Mouse (Mus musculus): ENCODE data around the gene Slc35b2.

Slc35b2 gene

GRCm38 (mm10) chr17:45584939-45585678 is 21.4 kb downstream of the Slc35b2 start:
- DNase-seq (ENCODE audit: low spot score): no peak

GRCm38 (mm10) chr17:45585725-45586448 is 22.2 kb downstream of the Slc35b2 start:
- no peak for DNase-seq (ENCODE audit: low spot score)

- DNase-seq (ENCODE audit: low spot score): no peak
Measured at GRCm38 (mm10) chr17:45586449-45586837, 22.8 kb downstream of the Slc35b2 start.

- DNase-seq (ENCODE audit: low spot score): no peak
Measured at GRCm38 (mm10) chr17:45588370-45588769, 24.7 kb downstream of the Slc35b2 start.

GRCm38 (mm10) chr17:45589236-45589635 is 25.6 kb downstream of the Slc35b2 start:
- DNase-seq (ENCODE audit: low spot score): no peak

- DNase-seq (ENCODE audit: low spot score): no peak
Measured at GRCm38 (mm10) chr17:45589844-45590243, 26.2 kb downstream of the Slc35b2 start.

- no peak for DNase-seq (ENCODE audit: low spot score)
Measured at GRCm38 (mm10) chr17:45590410-45590809, 26.7 kb downstream of the Slc35b2 start.

GRCm38 (mm10) chr17:45591701-45592605 is 28.3 kb downstream of the Slc35b2 start:
- DNase-seq (ENCODE audit: low spot score): no peak

GRCm38 (mm10) chr17:45592606-45593431 is 29.1 kb downstream of the Slc35b2 start:
- DNase-seq (ENCODE audit: low spot score): no peak

GRCm38 (mm10) chr17:45593479-45593878 is 29.8 kb downstream of the Slc35b2 start:
- no peak for DNase-seq (ENCODE audit: low spot score)

GRCm38 (mm10) chr17:45594195-45594594 is 30.5 kb downstream of the Slc35b2 start:
- no peak for DNase-seq (ENCODE audit: low spot score)

- peak; percentile 67 for DNase-seq (ENCODE audit: low spot score)
Measured at GRCm38 (mm10) chr17:45594881-45595735, 31.4 kb downstream of the Slc35b2 start.

- DNase-seq (ENCODE audit: low spot score): no peak
Measured at GRCm38 (mm10) chr17:45595736-45596390, 32.2 kb downstream of the Slc35b2 start.

GRCm38 (mm10) chr17:45596631-45597396 is 33.1 kb downstream of the Slc35b2 start:
- DNase-seq (ENCODE audit: low spot score): peak; percentile 80

- DNase-seq (ENCODE audit: low spot score): no peak
Measured at GRCm38 (mm10) chr17:45597787-45598186, 34.1 kb downstream of the Slc35b2 start.

- DNase-seq (ENCODE audit: low spot score): no peak
Measured at GRCm38 (mm10) chr17:45598376-45598775, 34.7 kb downstream of the Slc35b2 start.

GRCm38 (mm10) chr17:45598891-45599290 is 35.2 kb downstream of the Slc35b2 start:
- DNase-seq (ENCODE audit: low spot score): no peak

GRCm38 (mm10) chr17:45599446-45600242 is 36.0 kb downstream of the Slc35b2 start, which contains the start of gene Slc29a1:
Slc29a1 (minus strand) TSS chr17:45599606.
- DNase-seq (ENCODE audit: low spot score): no peak

All from ovary, adult 18-20 months (tissue).